Mouse (Mus musculus): Measurements from ENCODE around the gene Sema6b.
"Not testable (repeated sequence)": the region's sequence is repeated elsewhere in the genome, so short reads cannot be mapped to it uniquely, and the experiment has no call there.

The Sema6b gene

GRCm38 (mm10) chr17:56092312-56092711 lies 47.8 kb downstream of the Sema6b start:
- DNase-seq (ENCODE audit: low spot score in 2 of 2), result no peak

GRCm38 (mm10) chr17:56080781-56081585 lies 59.2 kb downstream of the Sema6b start:
- DNase-seq (ENCODE audit: low spot score in 2 of 2), result no peak

- no peak for DNase-seq (ENCODE audit: low spot score in 2 of 2)
Measured at GRCm38 (mm10) chr17:56079921-56080320, 60.2 kb downstream of the Sema6b start.

- peak; percentile 92 to 100 for DNase-seq (ENCODE audit: low spot score in 2 of 2)
Measured at GRCm38 (mm10) chr17:56078880-56079795, 61.0 kb downstream of the Sema6b start, which contains the start of gene Hdgfl2. Gene Hdgfl2, plus strand, starts transcription at chr17:56079634.

GRCm38 (mm10) chr17:56078361-56078760 lies 61.8 kb downstream of the Sema6b start:
- DNase-seq (ENCODE audit: low spot score in 2 of 2), result not testable (repeated sequence)

- DNase-seq (ENCODE audit: low spot score in 2 of 2), result no peak
Measured at GRCm38 (mm10) chr17:56077523-56077922, 62.6 kb downstream of the Sema6b start.

- DNase-seq (ENCODE audit: low spot score in 2 of 2), result peak; percentile 91 to 93
Measured at GRCm38 (mm10) chr17:56074827-56075208, 65.3 kb downstream of the Sema6b start, which contains the start of gene Ubxn6. Gene Ubxn6, minus strand, starts transcription at chr17:56075028.

- DNase-seq (ENCODE audit: low spot score in 2 of 2), result peak; percentile 82 to 91
Measured at GRCm38 (mm10) chr17:56074097-56074826, 65.9 kb downstream of the Sema6b start.

All from urinary bladder, adult 18-20 months (tissue).